Mouse (Mus musculus): ENCODE results near the gene Map2k6.

Gene Map2k6

DNA sequence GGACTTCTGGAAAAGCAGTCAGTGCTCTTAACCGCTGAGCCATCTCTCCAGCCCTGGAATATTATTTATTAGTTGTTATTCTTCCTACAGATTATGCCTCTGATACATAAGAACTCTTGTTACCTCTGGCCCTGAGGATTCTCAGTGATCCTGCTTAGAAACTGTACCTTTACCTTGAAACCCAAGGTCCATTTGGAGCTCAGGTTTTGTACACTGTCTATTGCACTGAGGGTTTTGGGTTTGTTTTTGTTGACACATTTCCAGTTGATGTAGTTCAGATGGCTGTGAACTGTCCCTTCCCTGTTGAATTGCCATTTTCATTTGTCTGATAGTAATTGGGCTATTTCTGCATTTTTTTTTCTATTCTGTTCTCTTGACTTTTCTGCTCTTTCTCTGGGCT lies 85.5 kb downstream of the Map2k6 start:
- DNase-seq (ENCODE audit: low spot score in 2 of 2), result no peak

DNA sequence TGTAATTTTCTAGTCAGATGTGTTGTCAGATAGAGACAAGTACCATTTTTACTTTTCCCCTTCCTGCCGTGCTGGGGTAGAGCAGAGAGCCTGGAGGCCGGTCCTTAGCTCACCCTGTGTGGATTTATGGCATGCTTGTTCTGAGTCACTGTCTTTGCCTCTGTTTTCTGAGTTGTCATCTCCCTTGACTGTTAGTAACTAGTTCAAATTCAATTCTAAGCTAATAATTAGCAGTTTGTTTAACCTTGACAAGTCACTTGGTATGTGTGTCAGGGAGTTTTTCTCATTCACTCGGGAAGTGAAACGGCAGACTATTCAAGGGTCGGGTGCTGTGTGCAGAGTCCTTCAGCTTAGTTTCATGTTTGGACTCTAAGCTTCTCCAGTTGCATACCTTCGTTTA lies 86.2 kb downstream of the Map2k6 start:
- no peak for DNase-seq (ENCODE audit: low spot score in 2 of 2)

DNA sequence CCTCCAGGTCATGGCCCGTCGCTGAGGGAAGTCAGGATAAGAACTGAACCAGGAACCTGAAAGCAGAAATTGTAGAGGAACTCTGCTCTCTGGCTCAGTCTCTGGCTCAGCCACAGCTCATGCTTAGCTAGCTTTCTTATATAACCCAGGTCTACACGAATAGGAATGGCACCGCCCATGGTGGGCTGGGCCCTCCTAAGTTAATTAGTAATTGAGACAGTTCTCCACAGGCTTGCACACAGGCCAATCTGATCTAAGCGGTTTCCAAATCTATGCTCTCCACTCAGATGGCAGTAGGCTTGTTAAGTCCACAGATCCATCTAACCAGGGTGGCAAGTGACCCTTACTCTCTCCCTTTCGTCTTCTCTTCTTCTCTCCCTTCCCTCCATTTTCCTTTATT lies 88.9 kb downstream of the Map2k6 start:
- no peak for DNase-seq (ENCODE audit: low spot score in 2 of 2)

DNA sequence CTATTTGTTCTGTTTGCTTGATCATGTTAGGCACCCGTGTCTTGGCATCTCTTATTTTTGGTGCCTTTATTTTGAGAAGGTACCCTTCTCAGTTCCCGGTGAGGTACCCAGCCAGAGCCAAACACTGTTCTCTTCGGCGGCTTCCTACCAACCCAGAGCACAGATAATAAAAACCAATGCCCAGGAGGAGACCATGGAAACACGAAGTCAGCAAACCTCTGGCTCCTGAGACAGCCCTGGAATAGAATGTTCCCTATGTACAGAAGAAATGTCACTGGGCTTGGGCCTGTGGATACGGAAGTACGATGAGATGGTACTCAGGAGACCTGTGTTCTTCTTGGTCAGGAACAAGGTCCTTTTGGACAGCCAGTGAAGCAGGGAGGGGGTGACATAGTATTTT lies 89.4 kb downstream of the Map2k6 start:
- DNase-seq (ENCODE audit: low spot score in 2 of 2), result no peak

DNA sequence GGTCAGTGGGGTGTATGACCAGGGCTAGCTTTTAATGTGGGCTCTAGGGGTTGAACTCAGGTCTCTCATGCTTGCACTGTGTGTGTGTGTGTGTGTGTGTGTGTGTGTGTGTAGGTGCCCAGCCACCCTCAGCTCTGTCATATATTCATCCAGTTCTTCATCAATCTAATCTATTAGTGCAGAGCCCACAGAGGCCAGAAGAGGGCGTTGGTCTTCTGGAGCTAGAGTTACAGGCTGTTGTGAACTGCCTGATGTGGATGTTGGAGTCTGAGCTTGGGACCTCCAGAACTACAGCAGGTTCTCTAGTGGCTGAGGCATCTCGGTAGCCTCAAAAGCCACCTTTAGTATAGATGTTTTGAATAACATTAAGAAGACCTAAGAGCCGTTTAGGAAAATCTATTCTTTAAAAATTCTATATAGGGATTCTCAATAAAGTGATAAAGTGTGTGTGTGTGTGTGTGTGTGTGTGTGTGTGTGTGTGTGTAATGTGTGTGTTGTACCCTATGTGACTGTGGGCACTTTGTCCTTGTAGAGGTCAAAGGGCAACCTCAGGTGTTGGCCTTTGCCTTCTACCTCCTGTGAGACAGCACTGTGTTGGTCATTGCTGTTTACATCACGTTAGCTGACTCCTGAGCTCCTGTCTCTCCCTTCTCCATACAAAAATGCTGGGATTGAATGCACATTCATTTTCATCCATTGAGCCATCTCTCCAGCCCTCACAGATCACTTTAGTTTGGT lies 96.6 kb downstream of the Map2k6 start:
- no peak for DNase-seq (ENCODE audit: low spot score in 2 of 2)

DNA sequence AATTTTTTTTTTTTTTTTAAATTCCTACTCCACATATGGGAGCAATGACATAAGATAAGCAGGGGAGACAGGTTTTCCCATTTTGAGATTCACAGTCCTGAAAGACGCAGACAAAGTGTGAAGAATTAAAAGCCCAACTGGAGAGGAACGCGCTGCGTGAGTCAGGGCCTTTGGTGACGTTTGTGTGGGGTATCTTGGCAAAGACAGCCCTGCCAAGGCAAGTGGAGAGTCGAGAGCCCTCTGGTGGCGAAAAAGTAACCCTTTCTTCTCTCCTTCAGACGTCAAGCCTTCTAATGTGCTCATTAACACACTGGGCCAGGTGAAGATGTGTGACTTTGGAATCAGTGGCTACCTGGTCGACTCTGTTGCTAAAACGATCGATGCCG lies 97.1 kb downstream of the Map2k6 start:
- peak in 1 of 2 experiments; percentile 20 for DNase-seq (ENCODE audit: low spot score in 2 of 2)

DNA sequence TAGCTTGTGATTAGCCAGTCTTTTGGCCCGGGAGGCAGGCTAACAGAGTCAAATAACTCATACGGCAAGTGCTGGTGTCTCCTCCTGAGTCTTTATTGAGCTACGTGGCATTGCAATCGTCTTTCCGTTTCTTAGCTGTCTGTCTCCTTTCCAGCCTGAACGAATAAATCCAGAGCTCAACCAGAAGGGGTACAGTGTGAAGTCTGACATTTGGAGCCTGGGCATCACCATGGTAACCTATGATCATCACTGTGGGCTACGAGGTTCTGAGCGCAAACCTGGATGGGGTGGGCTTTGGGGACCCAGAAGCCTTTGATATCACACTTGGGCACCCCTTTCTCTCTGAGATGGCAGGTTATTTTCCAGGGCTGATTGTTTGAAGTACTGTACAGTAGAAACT lies 98.8 kb downstream of the Map2k6 start:
- no peak for DNase-seq (ENCODE audit: low spot score in 2 of 2)

DNA sequence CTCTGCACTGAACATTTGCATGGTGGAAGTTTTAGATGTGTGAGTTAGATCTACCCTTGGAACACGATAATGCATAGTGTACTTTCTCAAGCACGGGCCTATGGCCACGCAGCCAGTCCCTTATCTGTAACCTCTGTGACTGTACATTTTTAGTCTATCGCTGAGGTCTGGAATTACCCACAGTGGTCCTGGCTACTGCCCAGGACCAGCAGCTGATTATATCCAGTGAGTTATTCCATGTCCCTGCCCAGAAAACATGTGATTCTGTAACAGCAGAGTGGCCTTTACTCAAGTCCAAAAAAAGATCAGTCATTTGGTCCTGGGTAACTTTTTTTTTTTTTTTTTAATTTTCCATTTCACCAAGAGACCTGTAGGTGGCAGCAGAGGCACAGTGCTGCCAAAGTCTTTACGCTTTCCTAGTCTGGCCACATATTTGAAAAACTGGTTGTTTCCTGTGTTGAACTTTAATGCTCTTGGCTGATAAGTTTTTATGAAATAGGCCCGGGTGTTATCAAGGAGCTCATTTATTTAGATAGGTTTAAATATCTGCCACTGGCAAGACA lies 99.8 kb downstream of the Map2k6 start:
- no peak for DNase-seq (ENCODE audit: low spot score in 2 of 2)

DNA sequence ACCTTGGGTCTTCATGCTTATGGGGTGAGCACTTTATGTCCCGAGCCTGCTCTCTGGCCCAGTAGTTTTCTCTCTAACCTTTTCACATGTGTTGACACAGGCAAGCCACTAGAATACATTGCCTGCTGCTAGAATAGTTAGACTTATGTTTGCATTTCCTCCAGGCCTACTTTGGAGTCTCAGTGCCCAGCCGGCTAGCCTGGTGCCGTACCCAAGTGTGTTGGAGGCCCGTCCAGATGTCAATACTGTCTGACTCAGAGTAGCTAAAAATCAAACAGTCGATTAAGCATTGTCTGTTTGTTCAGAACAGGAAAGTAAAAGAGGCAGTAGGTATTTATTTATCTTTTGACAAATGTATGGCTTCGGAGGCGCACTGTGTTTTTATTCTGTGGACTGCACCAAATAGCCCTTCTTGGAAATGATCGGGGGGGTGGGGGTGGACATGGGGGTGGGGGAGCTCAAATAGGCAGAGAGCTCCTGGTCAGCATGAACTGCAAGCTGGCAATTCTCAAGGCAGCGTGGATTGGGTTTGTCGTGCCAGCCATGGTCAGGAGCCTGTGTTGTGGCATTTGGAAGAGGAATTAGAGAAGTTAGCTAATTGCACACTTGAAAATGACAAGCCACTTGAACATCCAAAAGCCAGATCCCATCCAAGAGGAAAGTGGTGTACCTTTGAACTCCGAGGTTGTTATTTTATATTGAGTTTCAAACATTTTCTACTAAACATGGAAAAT lies 104.2 kb downstream of the Map2k6 start:
- DNase-seq (ENCODE audit: low spot score in 2 of 2), result no peak

DNA sequence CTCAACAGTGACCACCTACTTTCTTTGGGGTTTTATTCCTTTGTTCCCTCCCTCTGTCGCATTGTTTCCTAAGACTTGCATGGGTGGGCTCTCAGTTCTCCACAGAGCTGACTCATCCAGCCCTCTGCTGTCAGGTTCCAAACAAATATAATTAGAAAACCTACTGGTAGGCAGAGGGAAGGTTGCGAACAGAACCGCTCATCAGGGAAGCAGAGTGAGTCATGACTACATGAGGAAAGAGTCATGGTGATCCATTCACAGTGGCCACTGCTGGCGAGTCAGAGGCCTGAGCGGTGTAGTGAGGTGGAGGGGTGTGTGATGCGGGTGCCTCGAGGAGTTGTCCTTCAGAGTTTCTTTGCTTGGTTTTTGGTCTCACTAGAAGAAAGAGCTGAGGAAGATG lies 112.5 kb downstream of the Map2k6 start:
- DNase-seq (ENCODE audit: low spot score in 2 of 2), result no peak

DNA sequence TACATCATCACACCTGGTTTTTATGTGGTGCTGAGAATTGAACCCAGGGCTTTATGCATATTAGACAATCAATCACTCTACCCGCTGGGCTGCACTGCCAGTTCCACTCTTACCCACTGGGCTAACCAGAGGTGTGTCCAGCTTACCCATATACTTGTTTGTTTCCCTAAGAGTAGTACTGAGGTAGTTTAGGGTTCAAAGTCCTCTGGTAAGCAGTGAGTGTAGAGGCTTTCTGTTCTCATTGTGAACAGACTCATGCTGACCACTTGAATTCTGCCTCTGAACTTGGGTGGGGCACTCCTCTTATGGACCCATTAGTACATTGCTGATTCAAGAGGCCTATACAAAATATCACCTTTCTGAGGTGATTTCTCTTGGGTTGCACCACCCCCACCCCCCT lies 119.7 kb downstream of the Map2k6 start:
- DNase-seq (ENCODE audit: low spot score in 2 of 2), result no peak

DNA sequence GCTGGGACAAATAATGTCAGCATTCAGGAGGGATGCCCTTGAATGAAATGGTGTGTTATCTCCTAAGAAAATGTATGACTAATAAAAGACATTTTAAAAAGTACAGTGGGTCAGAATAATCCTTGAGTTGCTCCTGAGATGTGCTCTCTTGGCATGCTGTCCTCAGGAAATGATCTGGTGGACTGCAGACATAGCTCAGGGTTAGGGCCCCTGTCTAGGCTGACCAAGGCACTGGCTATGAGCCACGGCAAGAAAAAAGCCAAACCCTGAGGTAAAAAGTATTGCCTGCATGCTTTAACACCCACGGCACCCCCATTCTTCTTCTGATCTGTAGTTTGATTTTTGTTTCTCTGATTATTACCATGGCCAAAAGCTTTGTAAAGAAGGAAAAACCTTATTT lies 124.0 kb downstream of the Map2k6 start:
- DNase-seq (ENCODE audit: low spot score in 2 of 2), result no peak

DNA sequence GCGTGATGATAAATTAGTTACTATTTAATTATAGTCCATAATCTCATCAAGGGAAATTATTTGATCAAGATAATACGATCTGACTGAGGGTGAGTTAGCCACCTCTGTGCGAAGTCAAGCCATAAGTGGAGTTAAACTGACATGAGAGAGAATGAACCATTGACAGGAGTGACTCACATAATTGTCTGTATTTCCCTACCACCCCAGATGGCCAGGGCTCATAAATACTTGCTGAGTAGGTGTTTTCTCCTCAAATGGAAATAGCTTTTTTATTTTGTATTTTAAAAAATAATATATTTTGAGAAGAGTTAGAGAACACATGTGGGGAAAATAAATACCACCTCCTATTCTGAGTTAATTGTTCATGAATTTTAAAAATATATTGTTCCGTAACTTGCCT lies 127.2 kb downstream of the Map2k6 start:
- DNase-seq (ENCODE audit: low spot score in 2 of 2), result no peak

DNA sequence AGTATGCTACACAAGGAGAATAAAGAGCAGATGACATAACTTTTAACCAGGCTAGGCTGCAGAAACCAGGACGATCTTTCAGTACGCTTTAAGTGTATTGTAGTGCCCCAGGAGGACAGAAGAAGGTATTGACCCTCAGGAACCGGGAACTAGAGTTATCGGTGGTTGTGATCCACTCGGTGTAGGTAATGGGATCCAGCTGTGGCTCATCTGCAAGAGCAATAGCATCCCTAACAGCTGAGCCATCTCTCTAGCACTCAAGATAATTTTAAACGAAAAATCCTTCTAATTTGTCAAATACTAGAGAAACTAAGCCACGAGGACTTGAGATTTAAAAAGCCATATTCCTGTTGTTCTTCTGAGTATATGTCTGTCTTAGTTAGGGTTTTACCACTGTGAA lies 132.2 kb downstream of the Map2k6 start:
- DNase-seq (ENCODE audit: low spot score in 2 of 2), result no peak

DNA sequence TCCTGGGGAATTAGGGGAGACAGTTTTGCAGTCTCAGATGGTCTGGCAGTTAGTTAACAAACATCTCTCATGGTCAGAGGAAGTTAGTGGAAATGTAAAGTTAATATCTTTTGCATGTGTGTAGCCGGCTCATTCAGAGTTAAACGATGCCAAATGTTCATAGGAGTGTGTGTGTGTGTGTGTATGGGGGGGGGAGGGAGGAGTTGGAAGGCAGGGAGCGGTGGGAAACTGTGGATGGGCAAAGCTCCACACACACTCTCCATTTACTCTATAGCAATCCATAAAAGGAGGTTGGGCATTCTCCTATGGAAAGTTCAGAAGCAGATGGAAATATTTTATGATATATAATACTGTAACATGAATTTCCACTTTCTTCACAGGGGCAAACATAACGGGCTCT lies 135.9 kb downstream of the Map2k6 start:
- no peak for DNase-seq (ENCODE audit: low spot score in 2 of 2)

DNA sequence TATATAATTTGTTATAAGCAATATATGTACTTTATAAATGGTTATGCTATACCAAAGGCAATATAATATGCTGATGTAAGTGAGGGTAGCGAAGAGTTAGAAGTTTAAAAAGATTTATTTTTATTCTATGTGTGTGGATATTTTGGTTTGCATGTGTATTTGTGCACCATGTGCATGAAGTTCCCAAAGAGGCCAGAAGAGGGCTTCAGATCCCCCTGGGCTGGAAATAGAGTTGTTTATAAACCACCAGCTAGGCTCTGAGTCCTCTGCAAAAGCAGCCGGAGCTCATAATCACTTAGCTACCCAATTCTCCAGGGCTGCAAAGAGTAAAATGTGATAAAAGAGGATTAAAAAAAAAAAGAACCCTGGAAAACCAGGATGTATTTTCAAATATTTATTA lies 137.6 kb downstream of the Map2k6 start:
- DNase-seq (ENCODE audit: low spot score in 2 of 2), result no peak

DNA sequence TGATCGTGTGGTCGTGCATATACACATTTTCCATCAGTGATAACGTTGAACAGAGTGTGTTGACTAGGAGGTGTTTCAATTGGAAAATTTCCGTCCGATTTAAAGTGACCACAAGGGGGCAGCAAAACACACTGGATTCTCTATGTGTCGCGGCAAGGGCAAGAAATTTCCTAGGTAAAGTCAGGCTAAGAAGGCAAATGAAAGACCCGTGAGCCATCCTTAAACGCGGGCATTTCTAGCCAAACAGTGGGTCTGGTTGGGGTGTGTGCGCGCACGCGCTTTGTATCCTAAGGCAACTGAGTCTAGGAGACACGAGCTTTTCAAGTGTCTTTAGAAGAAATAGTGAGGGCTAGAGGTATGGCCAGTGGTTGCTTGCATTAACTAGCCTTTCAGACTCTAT lies 138.7 kb downstream of the Map2k6 start:
- peak in 1 of 2 experiments; percentile 42 for DNase-seq (ENCODE audit: low spot score in 2 of 2)

DNA sequence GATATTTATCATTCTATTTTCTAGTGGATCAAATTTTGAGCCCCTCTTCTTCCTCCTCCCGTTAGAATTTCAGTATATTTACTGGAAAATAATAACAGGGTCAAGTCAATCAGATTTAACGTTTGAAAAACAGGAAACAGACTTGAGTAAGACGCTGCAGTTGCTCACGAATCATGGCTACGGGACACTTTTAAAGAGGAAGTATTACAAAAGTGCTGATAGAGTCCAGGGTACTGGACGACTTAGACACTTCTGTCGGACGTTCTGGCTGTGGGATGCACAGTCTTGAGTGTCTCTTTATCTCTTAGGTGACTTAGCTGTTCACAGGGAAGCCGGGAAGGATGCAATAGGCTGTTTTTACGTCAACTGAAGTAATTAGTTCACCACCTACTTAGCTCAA lies 139.3 kb downstream of the Map2k6 start:
- DNase-seq (ENCODE audit: low spot score in 2 of 2), result no peak

DNA sequence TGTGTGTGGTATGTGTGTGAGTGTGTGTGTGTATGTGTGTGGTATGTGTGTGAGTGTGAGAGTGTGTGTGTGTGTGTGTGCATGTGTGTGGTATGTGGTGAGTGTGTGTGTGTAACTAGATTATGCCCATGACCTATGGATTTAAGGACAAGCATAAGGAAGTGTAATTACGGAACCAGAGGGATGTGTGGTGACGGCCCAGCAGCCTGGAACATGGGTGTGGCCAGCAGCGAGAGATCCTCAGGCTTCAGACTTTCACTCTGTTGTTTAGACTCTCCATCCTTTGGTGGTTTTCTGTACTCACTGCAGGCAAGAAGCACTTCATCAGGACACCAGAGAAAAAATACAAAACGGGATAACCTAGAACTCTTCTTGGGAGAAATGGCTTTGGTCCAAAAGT lies 143.0 kb downstream of the Map2k6 start:
- DNase-seq (ENCODE audit: low spot score in 2 of 2), result no peak

DNA sequence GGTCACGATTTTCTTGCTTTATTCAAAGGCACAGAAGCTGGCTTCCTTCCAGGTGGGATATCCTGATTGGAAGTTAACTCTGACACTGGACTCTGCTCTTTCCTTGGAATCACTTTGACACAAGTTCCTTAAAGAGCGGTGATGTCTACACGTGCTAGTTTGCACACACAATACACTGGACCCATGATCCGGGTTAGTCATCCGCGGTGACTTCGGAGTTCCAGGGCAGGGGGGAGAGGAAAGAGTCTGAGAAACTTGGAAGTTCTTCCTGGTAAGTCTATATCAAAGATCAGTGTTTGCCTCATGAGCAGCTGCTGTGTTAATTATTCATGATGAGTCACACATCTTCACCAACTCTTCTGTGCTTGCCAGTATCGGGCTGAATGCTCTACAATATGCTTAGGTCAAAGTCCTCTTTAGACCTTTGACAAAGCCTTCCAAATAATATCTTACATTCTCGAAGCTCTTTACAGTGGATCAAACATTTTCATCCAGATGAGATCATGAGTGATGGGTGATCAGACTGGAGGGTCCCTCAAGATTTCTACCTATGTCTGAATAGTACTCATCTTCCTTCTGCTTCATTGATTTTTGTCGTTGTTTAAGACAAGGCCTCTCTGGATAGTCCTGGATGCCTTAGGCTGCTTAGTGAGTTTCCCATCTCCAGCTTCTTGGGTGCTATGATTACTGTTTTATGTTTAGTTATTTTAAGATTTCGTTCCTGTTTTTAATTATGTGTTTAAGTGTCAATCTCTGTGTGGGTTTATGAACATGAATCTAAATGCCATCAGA lies 145.7 kb downstream of the Map2k6 start:
- no peak for DNase-seq (ENCODE audit: low spot score in 2 of 2)

DNA sequence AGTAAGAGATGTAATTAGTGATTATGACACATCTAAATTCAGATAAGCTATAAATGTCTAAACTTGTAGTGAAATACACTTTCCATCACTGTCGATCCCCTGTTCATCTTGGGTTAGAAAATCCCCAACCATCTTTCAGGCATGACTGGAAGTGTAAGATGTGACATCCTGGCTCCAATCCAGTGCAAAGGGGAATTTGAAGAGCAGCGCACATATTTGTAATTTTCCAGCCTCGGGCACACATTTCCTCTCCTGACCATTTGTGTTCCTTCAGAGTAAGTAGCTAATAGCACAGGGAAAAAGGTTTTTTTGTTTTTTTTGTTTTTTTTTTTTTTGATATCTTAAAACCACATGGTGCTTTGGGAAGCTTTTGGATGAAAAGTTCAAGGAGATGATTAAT lies 146.5 kb downstream of the Map2k6 start:
- DNase-seq (ENCODE audit: low spot score in 2 of 2), result no peak

DNA sequence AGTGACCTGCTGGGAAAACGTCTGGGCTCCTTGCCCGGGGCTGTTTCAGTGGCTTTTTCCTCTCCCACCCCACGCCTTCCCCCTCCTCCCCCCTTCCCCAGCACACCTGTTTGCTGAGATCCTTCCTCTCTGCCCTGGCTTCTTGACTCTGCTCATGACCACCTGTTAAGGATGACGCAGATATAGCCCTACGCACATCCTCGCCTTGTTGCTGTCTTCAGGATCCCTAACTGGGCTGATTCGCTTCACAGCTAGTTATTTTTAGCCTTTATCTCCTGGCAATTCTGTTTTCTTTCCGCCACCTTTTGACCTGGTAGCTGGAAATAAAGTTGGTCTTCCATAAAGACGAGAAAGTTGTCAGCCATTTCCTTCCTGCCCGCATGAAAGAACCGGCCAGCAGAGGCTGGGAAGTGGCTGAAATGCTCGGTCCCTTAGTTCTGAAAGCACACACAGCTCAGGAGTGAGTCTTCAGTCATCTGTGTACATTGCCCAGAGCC lies 152.6 kb downstream of the Map2k6 start:
- no peak for DNase-seq (ENCODE audit: low spot score in 2 of 2)
